Mouse (Mus musculus): ENCODE results near the gene Arhgap8.

GRCm38 (mm10) chr15:84809275-84809952 lies 89.6 kb downstream of the Arhgap8 start:
- TF ChIP-seq POLR2A (IDR thresholded peaks at IDR 0.05; ENCODE audit: control insufficient read depth, extremely low read depth, insufficient read depth, low read length, poor library complexity) (no peak), CTCF (IDR thresholded peaks at IDR 0.05; ENCODE audit: borderline replicate concordance, control insufficient read depth, extremely low read depth, insufficient read depth, low read length, poor library complexity) (no peak)

Measured in thymus, adult 2 months (tissue).